8 mouse cellular contexts compared by ENCODE assay signal in genomic region chr11:58867039-58867953, GRCm38 (mm10). TPM values are rescaled to one million over a fixed set of nuclear protein-coding genes. Genes with fewer than 3 reads are reported as not detected.
DNase-seq lines count a peak whose midpoint lies in the region; ATAC-seq and TF ChIP-seq lines count a peak whose summit lies in the region.

TSS of gene 2810021J22Rik (plus strand) at chr11:58867216.

- H3K4me2 ChIP-seq in forebrain, postnatal 0 days (ENCODE audit: low read depth) = peak within 1 kb of the TSS; percentile 73
- peak within 1 kb of the TSS; percentile 63 for H3K4me2 ChIP-seq in lung, embryonic 15.5 days

- 3% methylated on average over 37 of the region's 37 CpGs for WGBS in cerebellum, adult 2 months
- WGBS in forebrain, postnatal 0 days = 5% methylated on average over 37 of the region's 37 CpGs
- 3% methylated on average over 37 of the region's 37 CpGs for WGBS in lung, embryonic 15.5 days
- WGBS in olfactory bulb, adult 2 months = 4% methylated on average over 37 of the region's 37 CpGs

- no peaks in the 10 kb centered on the region for H3K27me3 ChIP-seq in cerebellum, adult 2 months (ENCODE audit: control insufficient read depth, insufficient read depth, low read length)
- H3K27me3 ChIP-seq in forebrain, postnatal 0 days (ENCODE audit: insufficient read depth, low read length) = no peaks in the 10 kb centered on the region
- no peaks in the 10 kb centered on the region for H3K27me3 ChIP-seq in lung, embryonic 15.5 days

- peak within 1 kb of the TSS; percentile 90 for H3K4me3 ChIP-seq in cerebellum, adult 2 months (replicated peaks; ENCODE audit: insufficient read depth, low read depth, low read length)
- H3K4me3 ChIP-seq in forebrain, postnatal 0 days (ENCODE audit: low read depth, low read length) = peak within 1 kb of the TSS; percentile 70
- peak within 1 kb of the TSS; percentile 77 for H3K4me3 ChIP-seq in lung, embryonic 15.5 days
- H3K4me3 ChIP-seq in olfactory bulb, adult 2 months (ENCODE audit: insufficient read depth, low read depth, low read length) = peak within 1 kb of the TSS; percentile 87

- H3K9me3 ChIP-seq in forebrain, postnatal 0 days (ENCODE audit: low read length) = no peaks in the 10 kb centered on the region
- no peaks in the 10 kb centered on the region for H3K9me3 ChIP-seq in lung, embryonic 15.5 days

- peak within 1 kb of the TSS; percentile 82 for H3K9ac ChIP-seq in forebrain, postnatal 0 days
- peak within 1 kb of the TSS; percentile 60 for H3K9ac ChIP-seq in lung, embryonic 15.5 days

- peak; percentile 87 for DNase-seq in MN1 (ENCODE audit: low spot score)
- peak; percentile 84 to 86 for DNase-seq in cerebellum, adult 2 months
- DNase-seq in forebrain, postnatal 0 days = peak; percentile 85
- DNase-seq in heart, postnatal 4 days = peak; percentile 78
- peak; percentile 78 to 81 for DNase-seq in layer of hippocampus, adult 8-10 months (ENCODE audit: low spot score in 2 of 2)
- DNase-seq in thymus, adult 18-20 months = peak; percentile 84 to 90

- TF ChIP-seq POLR2A in cerebellum, adult 2 months (IDR thresholded peaks at IDR 0.05; ENCODE audit: borderline replicate concordance, insufficient read depth, low read length) = peak; percentile 45; the same call in 1 of the 2 replicates
- no peak for TF ChIP-seq POLR2A in olfactory bulb, adult 2 months (IDR thresholded peaks at IDR 0.05; ENCODE audit: insufficient read depth, low read depth, low read length)

- ATAC-seq in forebrain, postnatal 0 days = peak; percentile 93
- ATAC-seq in lung, embryonic 15.5 days (ENCODE audit: borderline replicate concordance, extremely low read depth, low FRiP score, low TSS enrichment) = peak; percentile 73

- peaks cover 14% of the 10 kb centered on the region for H3K36me3 ChIP-seq in forebrain, postnatal 0 days (ENCODE audit: insufficient read depth)
- peaks cover 5% of the 10 kb centered on the region for H3K36me3 ChIP-seq in lung, embryonic 15.5 days

- peaks cover 4% of the 10 kb centered on the region; the same call in 1 of the 2 replicates for H3K4me1 ChIP-seq in cerebellum, adult 2 months (ENCODE audit: control insufficient read depth, insufficient read depth, low read length)
- peaks cover 8% of the 10 kb centered on the region for H3K4me1 ChIP-seq in forebrain, postnatal 0 days (ENCODE audit: insufficient read depth)
- H3K4me1 ChIP-seq in lung, embryonic 15.5 days = peaks cover 4% of the 10 kb centered on the region; the same call in 1 of the 2 replicates
- peaks cover 4% of the 10 kb centered on the region; the same call in 1 of the 2 replicates for H3K4me1 ChIP-seq in olfactory bulb, adult 2 months (ENCODE audit: control insufficient read depth, insufficient read depth, low read length)

- H3K27ac ChIP-seq in cerebellum, adult 2 months (ENCODE audit: insufficient read depth, low read length) = peak within 1 kb of the TSS; percentile 12; the same call in 1 of the 2 replicates
- H3K27ac ChIP-seq in forebrain, postnatal 0 days (ENCODE audit: low read depth, low read length) = peak within 1 kb of the TSS; percentile 85
- H3K27ac ChIP-seq in lung, embryonic 15.5 days = peak within 1 kb of the TSS; percentile 69
- peak within 1 kb of the TSS; percentile 68 for H3K27ac ChIP-seq in olfactory bulb, adult 2 months (ENCODE audit: insufficient read depth, low read depth, low read length)

- 0 out of 2 replicates have a peak, but pooled peaks have one; percentile 5 for TF ChIP-seq CTCF in cerebellum, adult 2 months (IDR thresholded peaks at IDR 0.05; ENCODE audit: borderline replicate concordance, insufficient read depth, low read depth, low read length)
- TF ChIP-seq CTCF in forebrain, postnatal 0 days (IDR thresholded peaks at IDR 0.05; ENCODE audit: low read depth) = peak; percentile 38
- no peak for TF ChIP-seq CTCF in olfactory bulb, adult 2 months (IDR thresholded peaks at IDR 0.05; ENCODE audit: insufficient read depth, low read depth, low read length)

RNA-seq across cellular contexts. Expression of gene 2810021J22Rik, which starts in this region (rescaled TPM):
- polyA plus RNA-seq in cerebellum, adult 2 months (2012; rRNA removed) = 6.7 and 8.0 TPM in 2 replicates
- total RNA-seq in forebrain, postnatal 0 days (2014; rRNA removed) = 8.5 and 8.8 TPM in 2 replicates
- 5.3 and 8.2 TPM in 2 replicates for polyA plus RNA-seq in forebrain, postnatal 0 days (2015; fragmentation: Nextera tagmentation; extraction: Ambion mirVana)
- total RNA-seq in heart, postnatal 4 days (2021) = 1 to 10 TPM; 4.4 to 4.8 TPM
- total RNA-seq in layer of hippocampus, adult 8-10 months (2022) = 10 to 100 TPM in 3 of 4 experiments, 1 to 10 TPM in 1; 7.1 to 14.0 (median 12.1) TPM
- 7.6 and 7.9 TPM in 2 replicates for polyA plus RNA-seq in lung, embryonic 15.5 days (2015; fragmentation: Nextera tagmentation; extraction: Ambion mirVana)
- not detected in 2 replicates for polyA plus RNA-seq in olfactory bulb, adult 2 months (2012; ENCODE audit: insufficient read depth, insufficient read length, low replicate concordance, missing spikeins)

Comparison
In these comparisons a context has a peak if more than half of its experiments do, and no peak if none do; other contexts are left out.
1. Peak in every context shown above with its lines: DNase-seq, ATAC-seq, H3K4me3 ChIP-seq and H3K27ac ChIP-seq.
2. H3K27ac ChIP-seq: peak in every context shown above with its lines; median percentile 85 in forebrain, postnatal 0 days; 69 in lung, embryonic 15.5 days; 68 in olfactory bulb, adult 2 months; 12 in cerebellum, adult 2 months.